Mouse (Mus musculus) heart, postnatal 36 days (tissue): ENCODE data around the gene Trim17. TPM values are rescaled to one million over a fixed set of nuclear protein-coding genes. Genes with fewer than 3 reads are reported as not detected.

Source experiments
- microRNA-seq, 2 experiments: library from miRNA; unstranded; fragments of <30 nt; microRNA quantifications; one replicate each; pipeline ENCODE4 v1.2.0; 2021; ENCODE audit warnings: borderline number of aligned reads in 2 of 2
- total RNA-seq, 2 experiments: library from RNA; stranded (reverse); gene quantifications; 2 replicates each; pipeline ENCODE4 v1.2.3; 2021

Trim17 gene
- total RNA-seq, 2 experiments from 2014 or later: 0.11 to 0.16 TPM

Small RNA genes lying within 50 kb of the gene (microRNA-seq; reads per million reads assigned to microRNA genes)
- 0 reads per million in 2 experiments for gene Gm44313

Other genes with a start within 250 kb of the Trim17 start
- not detected for gene Olfr318, start 230.7 kb upstream of the Trim17 start, total RNA-seq
- gene Olfr317, start 215.5 kb upstream of the Trim17 start, total RNA-seq: not detected
- gene Olfr316, start 202.0 kb upstream of the Trim17 start, total RNA-seq: not detected
- not detected for gene Olfr315, start 181.5 kb upstream of the Trim17 start, total RNA-seq
- gene Olfr314, start 171.7 kb upstream of the Trim17 start, total RNA-seq: not detected
- not detected for gene Fam183b, start 152.7 kb upstream of the Trim17 start, total RNA-seq
- not detected for gene Olfr313, start 139.7 kb upstream of the Trim17 start, total RNA-seq
- not detected for gene Olfr312, start 125.4 kb upstream of the Trim17 start, total RNA-seq
- gene Olfr311, start 115.4 kb upstream of the Trim17 start, total RNA-seq: not detected
- gene Gm12258, start 107.5 kb upstream of the Trim17 start, total RNA-seq: 1 to 10 TPM; 1.5 to 2.5 TPM
- gene 2810021J22Rik, start 87.5 kb upstream of the Trim17 start, total RNA-seq: 1 to 10 TPM; 1.6 to 2.0 TPM
- gene Zfp39, start 50.5 kb upstream of the Trim17 start, total RNA-seq: 1 to 10 TPM; 3.4 to 3.7 TPM
- gene Btnl10, start 36.8 kb upstream of the Trim17 start, total RNA-seq: not detected
- gene Rnf187, start 15.8 kb upstream of the Trim17 start, total RNA-seq: 100 to 1,000 TPM; 160 to 167 TPM
- 1 to 10 TPM; 2.2 to 2.5 TPM for gene Hist3h2ba, start 5.8 kb upstream of the Trim17 start, total RNA-seq
- gene Hist3h2a, start within 50 bp of the Trim17 start, total RNA-seq: 10 to 100 TPM; 15.3 to 17.6 TPM
- gene Trim11, start 23.4 kb downstream of the Trim17 start, total RNA-seq: 10 to 100 TPM; 14.5 TPM
- 100 to 1,000 TPM; 725 to 820 TPM for gene Obscn, start 181.7 kb downstream of the Trim17 start, total RNA-seq
- 10 to 100 TPM; 20.4 to 20.5 TPM for gene Iba57, start 209.1 kb downstream of the Trim17 start, total RNA-seq
- gene Gjc2, start 228.5 kb downstream of the Trim17 start, total RNA-seq: 1 to 10 TPM in 1 of 2 experiments, under 1 TPM in 1; 0.97 to 1.0 TPM
- gene Guk1, start 237.5 kb downstream of the Trim17 start, total RNA-seq: 100 to 1,000 TPM in 1 of 2 experiments, 10 to 100 TPM in 1; 88.3 to 117 TPM
- 100 to 1,000 TPM; 110 to 125 TPM for gene Mrpl55, start 247.8 kb downstream of the Trim17 start, total RNA-seq